Mouse (Mus musculus): ENCODE results near the gene 1110032A03Rik. TPM values are rescaled to one million over a fixed set of nuclear protein-coding genes. Genes with fewer than 3 reads are reported as not detected.

Gene 1110032A03Rik
- polyA plus RNA-seq, 1 experiment from 2014 or later = 17.4 TPM

GRCm38 (mm10) chr9:50714188-50714587, 61.1 kb downstream of the 1110032A03Rik start:
- H3K9ac ChIP-seq = no peak overlapping the region
- WGBS (ENCODE audit: insufficient replicate concordance) = 44% methylated on average over 4 of the region's 4 CpGs

More at GRCm38 (mm10) chr9:50714188-50714587, 61.1 kb downstream of the 1110032A03Rik start:
- H3K4me2 ChIP-seq = no peak overlapping the region
- no peak for ATAC-seq (ENCODE audit: insufficient read depth)
- peaks cover 3% of the 10 kb centered on the region; the same call in 1 of the 2 replicates for H3K27me3 ChIP-seq
- no peaks in the 10 kb centered on the region for H3K36me3 ChIP-seq (replicated peaks)
- H3K9me3 ChIP-seq (replicated peaks) = no peaks in the 10 kb centered on the region
- no peak overlapping the region for H3K4me3 ChIP-seq (replicated peaks)
- H3K27ac ChIP-seq (replicated peaks) = no peak overlapping the region
- H3K4me1 ChIP-seq (replicated peaks) = no peaks in the 10 kb centered on the region

Other genes with a start within 250 kb of the 1110032A03Rik start
- 32.6 and 36.1 TPM in 2 replicates for gene Pts, start 246.8 kb downstream of the 1110032A03Rik start, polyA plus RNA-seq (2015; fragmentation: Nextera tagmentation; extraction: Ambion mirVana)
- 10.1 and 11.1 TPM in 2 replicates for gene Il18, start 220.7 kb downstream of the 1110032A03Rik start, polyA plus RNA-seq (2015; fragmentation: Nextera tagmentation; extraction: Ambion mirVana)
- gene Bco2, start 220.3 kb downstream of the 1110032A03Rik start, polyA plus RNA-seq (2015; fragmentation: Nextera tagmentation; extraction: Ambion mirVana) = 0.60 and 0.67 TPM in 2 replicates
- not detected in 2 replicates for gene Tex12, start 214.2 kb downstream of the 1110032A03Rik start, polyA plus RNA-seq (2015; fragmentation: Nextera tagmentation; extraction: Ambion mirVana)
- gene Sdhd, start 171.7 kb downstream of the 1110032A03Rik start, polyA plus RNA-seq (2015; fragmentation: Nextera tagmentation; extraction: Ambion mirVana) = 296 and 323 TPM in 2 replicates
- 130 and 158 TPM in 2 replicates for gene Timm8b, start 171.6 kb downstream of the 1110032A03Rik start, polyA plus RNA-seq (2015; fragmentation: Nextera tagmentation; extraction: Ambion mirVana)
- 0.75 and 1.0 TPM in 2 replicates for gene Pih1d2, start 158.2 kb downstream of the 1110032A03Rik start, polyA plus RNA-seq (2015; fragmentation: Nextera tagmentation; extraction: Ambion mirVana)
- 5.6 and 7.0 TPM in 2 replicates for gene Nkapd1, start 158.1 kb downstream of the 1110032A03Rik start, polyA plus RNA-seq (2015; fragmentation: Nextera tagmentation; extraction: Ambion mirVana)
- 23.2 and 24.6 TPM in 2 replicates for gene Dlat, start 115.7 kb downstream of the 1110032A03Rik start, polyA plus RNA-seq (2015; fragmentation: Nextera tagmentation; extraction: Ambion mirVana)
- 1.4 and 1.8 TPM in 2 replicates for gene Dixdc1, start 36.0 kb downstream of the 1110032A03Rik start, polyA plus RNA-seq (2015; fragmentation: Nextera tagmentation; extraction: Ambion mirVana)
- 3.9 and 4.1 TPM in 2 replicates for gene 2310030G06Rik, start 29.0 kb downstream of the 1110032A03Rik start, polyA plus RNA-seq (2015; fragmentation: Nextera tagmentation; extraction: Ambion mirVana)
- 9.9 and 15.2 TPM in 2 replicates for gene Cryab, start 24.2 kb downstream of the 1110032A03Rik start, polyA plus RNA-seq (2015; fragmentation: Nextera tagmentation; extraction: Ambion mirVana)
- gene Hspb2, start 23.2 kb downstream of the 1110032A03Rik start, polyA plus RNA-seq (2015; fragmentation: Nextera tagmentation; extraction: Ambion mirVana) = 2.1 and 3.5 TPM in 2 replicates
- 8.5 and 10.3 TPM in 2 replicates for gene Fdxacb1, start 7.3 kb downstream of the 1110032A03Rik start, polyA plus RNA-seq (2015; fragmentation: Nextera tagmentation; extraction: Ambion mirVana)
- gene Alg9, start 501 bp downstream of the 1110032A03Rik start, polyA plus RNA-seq (2015; fragmentation: Nextera tagmentation; extraction: Ambion mirVana) = 14.3 and 14.4 TPM in 2 replicates
- 68.8 and 70.2 TPM in 2 replicates for gene Ppp2r1b, start 69.8 kb upstream of the 1110032A03Rik start, polyA plus RNA-seq (2015; fragmentation: Nextera tagmentation; extraction: Ambion mirVana)
- 9.8 and 11.0 TPM in 2 replicates for gene Sik2, start 233.6 kb upstream of the 1110032A03Rik start, polyA plus RNA-seq (2015; fragmentation: Nextera tagmentation; extraction: Ambion mirVana)

Data from liver, embryonic 15.5 days (tissue).